Mouse (Mus musculus) liver, embryonic 16.5 days (tissue): ENCODE data around the gene Fam131b. TPM values are rescaled to one million over a fixed set of nuclear protein-coding genes. Genes with fewer than 3 reads are reported as not detected.
A peak's percentile ranks its signal among the peaks of the same experiment; 100 is the strongest.

ENCODE experiments used
- ATAC-seq: fragments of 200-750 bp; cut with Nextera tagmentation; 2 replicates; pipeline ENCODE4 v1.8.0; 2017; ENCODE audit warnings: low read depth, mild to moderate bottlenecking, moderate number of reproducible peaks, moderate library complexity
- H3K27ac ChIP-seq: fragments of 300-500 bp; sonication (generic); 2 replicates; pipeline ENCODE4 v1.5.1; 2014; ENCODE audit warnings: mild to moderate bottlenecking, low read length
- H3K27me3 ChIP-seq: fragments of 300-500 bp; sonication (generic); 2 replicates; pipeline ENCODE4 v1.6.1; 2014; ENCODE audit warnings: low read depth, low read length, mixed read lengths; ENCODE audit not compliant: control insufficient read depth, insufficient read depth
- H3K36me3 ChIP-seq: fragments of 300-500 bp; sonication (generic); 2 replicates; pipeline ENCODE4 v1.6.1; 2014; ENCODE audit warnings: mild to moderate bottlenecking; ENCODE audit not compliant: control insufficient read depth, insufficient read depth
- H3K4me1 ChIP-seq: fragments of 300-500 bp; sonication (generic); 2 replicates; pipeline ENCODE4 v1.6.1; 2014; ENCODE audit warnings: low read depth, low read length, mixed read lengths; ENCODE audit not compliant: control insufficient read depth
- H3K4me2 ChIP-seq: fragments of 300-500 bp; sonication (generic); 2 replicates; pipeline ENCODE4 v1.6.1; 2014; ENCODE audit warnings: low read depth, low read length, mixed read lengths
- H3K4me3 ChIP-seq: fragments of 300-500 bp; sonication (generic); 2 replicates; pipeline ENCODE4 v1.5.1; 2014; ENCODE audit warnings: low read depth, mild to moderate bottlenecking, low read length
- H3K9ac ChIP-seq: fragments of 300-500 bp; sonication (generic); 2 replicates; pipeline ENCODE4 v1.6.1; 2014; ENCODE audit warnings: low read depth, low read length
- H3K9me3 ChIP-seq: fragments of 300-500 bp; sonication (generic); replicated peaks from 2 replicates; pipeline ENCODE4 v1.6.1; 2016; ENCODE audit warnings: low read length; ENCODE audit not compliant: control insufficient read depth
- WGBS: fragments of 180-500 bp; shearing (Covaris S2); extraction: QIAGEN DNeasy Blood & Tissue Kit; methylation state at CpG from one replicate; pipeline ENCODE4 v1.1.7; 2014; ENCODE audit not compliant: insufficient replicate concordance; 5-methylcytosine and 5-hydroxymethylcytosine counted together
- polyA plus RNA-seq: library from polyadenylated mRNA; unstranded; fragments of >200 nt; fragmentation: Nextera tagmentation; extraction: Ambion mirVana; gene quantifications from 2 replicates; pipeline ENCODE4 v1.2.1, GENCODE M21; 2015

Fam131b gene
- polyA plus RNA-seq, 1 experiment from 2014 or later, result not detected

- no peaks in the 10 kb centered on the region; the same call in 1 of the 2 replicates for H3K27me3 ChIP-seq
- H3K9me3 ChIP-seq, result no peaks in the 10 kb centered on the region
- peak overlapping the region; percentile 48; the same call in 1 of the 2 replicates for H3K27ac ChIP-seq
- ATAC-seq, result no peak
- 22% methylated on average over 13 of the region's 13 CpGs for WGBS
- H3K36me3 ChIP-seq, result peaks cover 4% of the 10 kb centered on the region; the same call in 1 of the 2 replicates
- peak overlapping the region; percentile 71 for H3K9ac ChIP-seq
- H3K4me1 ChIP-seq, result peaks cover 26% of the 10 kb centered on the region
- H3K4me2 ChIP-seq, result peak overlapping the region; percentile 66
- H3K4me3 ChIP-seq, result peak overlapping the region; percentile 72
Measured at GRCm38 (mm10) chr6:42350968-42351775, 26.7 kb upstream of the Fam131b start.

- under 1% methylated on average over 53 of the region's 72 CpGs for WGBS
- Histone ChIP-seq H3K27ac (peak overlapping the region; percentile 77), H3K4me3 (peak overlapping the region; percentile 72), H3K4me2 (peak overlapping the region; percentile 66), H3K4me1 (peaks cover 26% of the 10 kb centered on the region), H3K27me3 (no peaks in the 10 kb centered on the region; the same call in 1 of the 2 replicates), H3K9ac (peak overlapping the region; percentile 71), H3K9me3 (no peaks in the 10 kb centered on the region), H3K36me3 (no peaks in the 10 kb centered on the region)
- ATAC-seq, result no peak
Measured at GRCm38 (mm10) chr6:42350021-42350967, 25.9 kb upstream of the Fam131b start.

GRCm38 (mm10) chr6:42349426-42350020, 25.1 kb upstream of the Fam131b start, which contains the start of gene Zyx:
Gene Zyx (plus strand): TSS chr6:42349630.
- H3K9me3 ChIP-seq, result no peaks in the 10 kb centered on the region
- ATAC-seq, result peak; percentile 90

GRCm38 (mm10) chr6:42349006-42349425, 24.6 kb upstream of the Fam131b start:
- no peaks in the 10 kb centered on the region for H3K36me3 ChIP-seq
- H3K27me3 ChIP-seq, result no peaks in the 10 kb centered on the region; the same call in 1 of the 2 replicates
- peak; percentile 25; the same call in 1 of the 2 replicates for ATAC-seq
- peak overlapping the region; percentile 66 for H3K4me2 ChIP-seq
- H3K4me1 ChIP-seq, result peaks cover 18% of the 10 kb centered on the region
- H3K4me3 ChIP-seq, result peak overlapping the region; percentile 72
- H3K9me3 ChIP-seq, result no peaks in the 10 kb centered on the region
- peak overlapping the region; percentile 88 for H3K27ac ChIP-seq
- WGBS, result under 1% methylated on average over 11 of the region's 11 CpGs
- peak overlapping the region; percentile 71 for H3K9ac ChIP-seq

More at GRCm38 (mm10) chr6:42349426-42350020, 25.1 kb upstream of the Fam131b start, which contains the start of gene Zyx:
- Histone ChIP-seq H3K27me3 (no peaks in the 10 kb centered on the region; the same call in 1 of the 2 replicates), H3K36me3 (no peaks in the 10 kb centered on the region), H3K4me1 (peaks cover 23% of the 10 kb centered on the region), H3K4me3 (peak within 1 kb of the TSS; percentile 72), H3K27ac (peak within 1 kb of the TSS; percentile 88), H3K9ac (peak within 1 kb of the TSS; percentile 71), H3K4me2 (peak within 1 kb of the TSS; percentile 66)
- WGBS, result 1% methylated on average over 32 of the region's 36 CpGs

- no peak for ATAC-seq
- 41% methylated on average over 12 of the region's 12 CpGs for WGBS
Measured at GRCm38 (mm10) chr6:42348281-42349005, 24.0 kb upstream of the Fam131b start.

GRCm38 (mm10) chr6:42344255-42344654, 19.8 kb upstream of the Fam131b start:
- H3K27me3 ChIP-seq, result no peaks in the 10 kb centered on the region
- no peak overlapping the region for H3K9ac ChIP-seq
- no peak for ATAC-seq
- H3K4me3 ChIP-seq, result no peak overlapping the region
- WGBS, result 35% methylated on average over 1 of the region's 1 CpGs
- H3K4me1 ChIP-seq, result no peaks in the 10 kb centered on the region
- H3K4me2 ChIP-seq, result no peak overlapping the region
- no peaks in the 10 kb centered on the region for H3K9me3 ChIP-seq
- no peaks in the 10 kb centered on the region for H3K36me3 ChIP-seq
- H3K27ac ChIP-seq, result no peak overlapping the region

More at GRCm38 (mm10) chr6:42348281-42349005, 24.0 kb upstream of the Fam131b start:
- H3K27ac ChIP-seq, result no peak overlapping the region
- H3K4me3 ChIP-seq, result no peak overlapping the region
- H3K4me2 ChIP-seq, result peak overlapping the region; percentile 66; the same call in 1 of the 2 replicates
- peaks cover 16% of the 10 kb centered on the region for H3K4me1 ChIP-seq
- no peaks in the 10 kb centered on the region for H3K9me3 ChIP-seq
- H3K36me3 ChIP-seq, result no peaks in the 10 kb centered on the region
- H3K9ac ChIP-seq, result no peak overlapping the region
- H3K27me3 ChIP-seq, result no peaks in the 10 kb centered on the region; the same call in 1 of the 2 replicates

GRCm38 (mm10) chr6:42343361-42344120, 19.1 kb upstream of the Fam131b start:
- H3K4me1 ChIP-seq, result no peaks in the 10 kb centered on the region

More at GRCm38 (mm10) chr6:42343361-42344120, 19.1 kb upstream of the Fam131b start:
- Histone ChIP-seq H3K36me3 (no peaks in the 10 kb centered on the region), H3K4me3 (no peak overlapping the region), H3K27ac (no peak overlapping the region), H3K27me3 (no peaks in the 10 kb centered on the region), H3K9me3 (no peaks in the 10 kb centered on the region), H3K9ac (no peak overlapping the region), H3K4me2 (no peak overlapping the region)
- no peak for ATAC-seq
- 55% methylated on average over 9 of the region's 9 CpGs for WGBS
